Mouse (Mus musculus) naive thymus-derived CD4-positive, alpha-beta T cell, adult 2 months (primary cell): ENCODE results near the gene Tmem213.

Source experiments
- DNase-seq: peaks from one replicate; pipeline ENCODE4 v3.0.0-alpha.2; 2011; ENCODE audit warnings: low read depth

Tmem213 gene

GRCm38 (mm10) chr6:38109160-38109795 lies at the start of gene Tmem213:
Tmem213 (plus strand) TSS chr6:38109255.
- DNase-seq: no peak

GRCm38 (mm10) chr6:38064621-38065020 lies 44.4 kb upstream of the Tmem213 start:
- DNase-seq: peak; percentile 11

GRCm38 (mm10) chr6:38065122-38065500 lies 43.9 kb upstream of the Tmem213 start:
- no peak for DNase-seq

- peak; percentile 13 for DNase-seq
Measured at GRCm38 (mm10) chr6:38065501-38066122, 43.4 kb upstream of the Tmem213 start.

GRCm38 (mm10) chr6:38066215-38066614 lies 42.8 kb upstream of the Tmem213 start:
- DNase-seq: peak; percentile 86

- no peak for DNase-seq
Measured at GRCm38 (mm10) chr6:38071256-38071655, 37.8 kb upstream of the Tmem213 start.

- no peak for DNase-seq
Measured at GRCm38 (mm10) chr6:38072137-38072796, 36.8 kb upstream of the Tmem213 start.

GRCm38 (mm10) chr6:38073592-38073991 lies 35.5 kb upstream of the Tmem213 start:
- no peak for DNase-seq

- DNase-seq: no peak
Measured at GRCm38 (mm10) chr6:38080364-38080763, 28.7 kb upstream of the Tmem213 start.

- no peak for DNase-seq
Measured at GRCm38 (mm10) chr6:38081727-38082341, 27.2 kb upstream of the Tmem213 start.

- no peak for DNase-seq
Measured at GRCm38 (mm10) chr6:38083204-38083603, 25.9 kb upstream of the Tmem213 start.

- DNase-seq: no peak
Measured at GRCm38 (mm10) chr6:38087242-38088026, 21.6 kb upstream of the Tmem213 start.

GRCm38 (mm10) chr6:38092539-38092938 lies 16.5 kb upstream of the Tmem213 start:
- no peak for DNase-seq

- no peak for DNase-seq
Measured at GRCm38 (mm10) chr6:38094701-38095100, 14.4 kb upstream of the Tmem213 start.

- DNase-seq: no peak
Measured at GRCm38 (mm10) chr6:38096961-38097370, 12.1 kb upstream of the Tmem213 start.

- no peak for DNase-seq
Measured at GRCm38 (mm10) chr6:38102216-38102795, 6.7 kb upstream of the Tmem213 start.

- DNase-seq: no peak
Measured at GRCm38 (mm10) chr6:38103775-38104174, 5.3 kb upstream of the Tmem213 start.

- DNase-seq: no peak
Measured at GRCm38 (mm10) chr6:38105924-38106323, 3.1 kb upstream of the Tmem213 start.

- no peak for DNase-seq
Measured at GRCm38 (mm10) chr6:38108449-38108848, 606 bp upstream of the Tmem213 start.

GRCm38 (mm10) chr6:38109871-38110270 lies 816 bp downstream of the Tmem213 start:
- no peak for DNase-seq

GRCm38 (mm10) chr6:38110859-38111258 lies 1.8 kb downstream of the Tmem213 start:
- DNase-seq: no peak
